Mouse (Mus musculus) MN1 (cell line): ENCODE results near the gene Aars.
"Not testable (repeated sequence)": the region's sequence is repeated elsewhere in the genome, so short reads cannot be mapped to it uniquely, and the experiment has no call there.

Experiments used
- DNase-seq: peaks from one replicate; pipeline ENCODE4 v3.0.0-alpha.2; 2016; ENCODE audit warnings: low spot score

The Aars gene

DNA sequence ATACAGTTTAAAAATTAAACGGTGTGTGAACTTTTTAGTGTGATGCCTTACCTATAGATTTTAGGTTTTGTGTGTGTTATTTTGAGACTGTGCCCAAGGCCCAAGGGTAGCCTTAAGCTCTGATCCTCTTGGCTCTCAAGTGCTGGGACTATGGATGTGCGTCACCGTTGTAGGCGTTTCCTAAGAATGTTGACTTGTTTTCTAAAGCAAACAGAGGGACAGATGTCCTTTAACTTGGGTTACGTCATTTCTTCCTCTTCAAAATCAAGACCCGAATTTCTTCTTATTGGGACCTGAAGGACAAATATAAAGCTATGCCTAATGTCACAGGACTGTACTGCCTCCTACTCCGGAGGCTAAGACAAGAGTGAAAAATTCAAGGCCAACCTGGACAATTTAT is at the start of gene Aars:
Gene Aars (plus strand): TSS at position 229 of the 400 bp plus-strand sequence.
- DNase-seq, result peak; percentile 86

- no peak for DNase-seq
Observed at GRCm38 (mm10) chr8:110987805-110988744, 44.9 kb upstream of the Aars start.

GRCm38 (mm10) chr8:110990017-110990416 is 42.9 kb upstream of the Aars start:
- no peak for DNase-seq

- DNase-seq, result peak; percentile 39
Observed at GRCm38 (mm10) chr8:110996641-110997430, 36.1 kb upstream of the Aars start.

DNA sequence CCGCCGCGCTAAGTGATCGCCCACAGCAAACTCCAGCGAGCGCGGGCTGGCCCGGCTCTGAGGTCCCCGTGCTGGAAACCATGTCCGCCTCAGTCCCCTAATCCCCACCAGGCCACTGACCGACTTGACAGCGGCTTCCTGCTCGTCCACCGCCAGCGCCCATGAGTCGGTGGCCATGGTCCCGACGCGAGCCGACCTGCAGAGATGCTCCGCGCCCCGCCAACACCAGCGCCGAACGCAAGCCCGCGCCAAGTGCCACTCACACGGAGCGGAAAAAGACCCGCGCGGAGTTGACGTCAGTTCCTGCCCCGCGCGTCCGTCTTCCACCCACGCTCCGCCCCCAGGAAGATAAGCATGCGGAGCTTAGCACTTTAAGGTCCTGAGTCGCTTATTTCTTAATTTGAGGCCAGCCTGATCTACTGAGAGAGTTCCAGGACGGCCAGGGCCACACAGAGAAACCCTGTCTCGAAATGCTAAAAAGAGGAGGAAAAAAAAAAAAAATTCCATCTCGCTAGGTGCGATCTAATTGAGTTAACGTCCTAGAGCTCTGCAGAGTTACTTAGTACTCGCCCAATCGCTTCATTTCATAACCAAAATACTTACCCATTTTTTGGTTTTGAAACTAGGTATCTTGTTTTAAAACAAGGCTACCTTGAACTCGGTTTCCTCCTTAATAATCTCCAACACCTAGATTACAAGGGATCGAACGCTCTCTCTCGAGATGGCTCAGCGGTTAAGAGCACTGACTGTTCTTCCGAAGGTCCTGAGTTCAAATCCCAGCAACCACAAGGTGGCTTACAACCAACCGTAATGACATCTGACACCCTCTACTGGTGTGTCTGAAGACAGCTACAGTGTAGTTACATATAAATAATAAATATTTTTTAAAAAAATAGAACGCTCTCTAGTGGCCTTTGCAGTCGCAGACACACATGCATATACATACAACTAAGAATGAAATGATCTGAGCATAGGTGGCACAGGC is 35.1 kb upstream of the Aars start, which contains the start of gene Ddx19a:
Gene Ddx19a (minus strand): TSS at position 254 of the 985 bp plus-strand sequence.
- DNase-seq, result peak; percentile 96

DNA sequence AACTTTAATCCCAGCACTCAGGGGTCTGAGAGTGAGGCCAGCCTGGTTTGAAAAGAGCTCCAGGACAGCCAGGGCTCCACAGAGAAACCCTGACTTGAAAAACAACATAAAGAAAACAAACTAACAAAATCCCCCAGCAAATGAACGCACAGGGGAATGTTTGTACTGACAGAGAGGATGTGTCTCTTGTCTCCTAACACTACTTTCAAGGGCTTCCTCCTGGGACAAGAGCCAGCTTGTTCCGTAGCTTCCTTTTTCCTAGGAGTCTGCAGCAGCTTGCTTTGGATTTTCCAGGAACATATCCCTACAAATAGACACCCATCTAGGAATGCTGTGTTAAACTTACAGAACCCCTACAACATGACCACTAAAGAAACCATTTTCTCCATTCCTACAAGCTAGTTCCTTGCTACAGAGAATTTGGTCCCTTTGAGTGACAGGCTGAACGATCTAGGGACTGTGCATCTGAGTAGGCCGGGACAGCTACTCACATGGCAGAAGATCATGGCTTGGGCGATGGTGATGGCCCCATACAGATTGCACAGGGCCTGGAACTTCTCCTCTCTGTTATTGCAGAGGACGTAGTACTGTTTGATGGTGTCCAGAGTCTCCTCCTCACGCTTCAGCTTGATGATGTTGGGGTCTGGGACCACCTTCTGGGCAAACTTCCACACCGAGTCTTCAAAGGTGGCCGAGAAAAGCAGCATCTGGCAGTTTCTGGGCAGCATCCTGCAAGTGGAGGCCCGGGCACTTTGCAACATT is 22.5 kb upstream of the Aars start:
- not testable (repeated sequence) for DNase-seq

DNA sequence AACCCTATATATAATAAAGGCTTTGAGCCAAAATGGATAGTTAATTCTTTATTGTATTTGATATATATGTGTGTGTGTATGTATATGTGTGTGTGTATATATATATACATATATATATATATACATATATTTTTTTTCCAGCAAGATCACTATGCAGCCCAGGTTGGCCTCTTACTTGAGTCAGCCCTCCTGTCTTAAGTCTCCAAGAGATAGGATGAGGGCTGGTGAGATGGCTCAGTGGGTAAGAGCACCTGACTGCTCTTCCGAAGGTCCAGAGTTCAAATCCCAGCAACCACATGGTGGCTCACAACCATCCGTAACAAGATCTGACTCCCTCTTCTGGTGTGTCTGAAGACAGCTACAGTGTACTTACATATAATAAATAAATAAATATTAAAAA is 6.3 kb upstream of the Aars start:
- not testable (repeated sequence) for DNase-seq

GRCm38 (mm10) chr8:111027391-111027937 is 5.5 kb upstream of the Aars start:
- peak; percentile 21 for DNase-seq

GRCm38 (mm10) chr8:111029589-111029988 is 3.4 kb upstream of the Aars start:
- no peak for DNase-seq

- no peak for DNase-seq
Observed at GRCm38 (mm10) chr8:111030045-111030444, 2.9 kb upstream of the Aars start.

DNA sequence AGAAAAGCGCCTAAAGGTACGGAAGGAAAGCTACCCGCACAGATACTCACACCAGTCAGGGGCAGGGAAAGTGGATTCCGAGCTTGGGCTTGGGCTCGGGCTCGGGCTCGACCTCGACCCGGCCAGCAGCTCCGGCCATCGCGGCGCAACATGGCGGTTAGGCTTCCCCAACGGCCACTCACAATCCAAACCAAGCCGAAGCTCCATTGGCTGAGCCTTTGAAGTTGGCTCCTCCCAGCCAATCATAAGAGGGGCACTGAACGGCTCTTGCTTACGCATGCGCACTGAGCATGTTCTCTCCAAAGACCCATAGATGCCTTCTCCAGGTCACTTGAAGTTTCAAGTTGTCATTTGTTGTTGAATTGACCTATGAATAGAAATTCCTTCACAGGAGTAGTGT is 1.4 kb upstream of the Aars start, which contains the start of gene Ddx19b:
Gene Ddx19b (minus strand): TSS at position 180 of the 400 bp plus-strand sequence.
- no peak for DNase-seq

DNA sequence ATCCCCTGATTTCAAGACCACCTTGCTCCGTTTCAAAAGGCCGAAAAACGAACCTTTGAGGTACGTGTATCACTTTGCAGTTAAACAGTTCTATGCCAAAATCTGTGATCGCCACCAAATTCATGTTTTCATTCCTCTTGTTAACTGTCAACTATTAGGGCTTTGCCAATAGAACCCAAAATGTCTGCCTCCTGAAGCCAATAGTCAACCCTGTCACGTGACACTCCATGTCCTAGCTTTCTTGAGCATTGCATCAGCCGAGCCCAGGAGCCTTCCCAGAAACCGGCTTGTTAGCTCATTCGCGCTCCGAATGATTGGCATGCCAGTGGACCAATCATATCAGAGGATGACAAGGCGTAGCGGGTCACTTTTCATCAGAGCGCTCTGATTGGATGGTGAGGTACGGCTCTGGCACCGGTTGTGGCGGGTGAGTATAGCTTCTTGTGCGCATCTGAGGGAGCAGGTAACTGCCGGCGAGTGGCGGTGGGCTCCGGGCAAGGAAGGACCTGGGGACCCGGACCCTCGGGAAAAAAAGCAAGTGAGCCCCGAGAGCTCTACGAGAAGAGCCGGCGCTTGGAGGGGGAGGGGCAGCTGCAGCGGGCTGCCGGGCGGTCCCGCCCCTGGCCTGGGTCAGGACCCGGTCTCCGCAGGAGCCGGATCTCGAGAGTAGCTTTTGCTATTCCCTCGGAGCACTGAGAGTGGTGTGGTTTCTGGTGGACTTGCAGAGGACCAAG is 705 bp downstream of the Aars start:
- peak; percentile 100 for DNase-seq

DNA sequence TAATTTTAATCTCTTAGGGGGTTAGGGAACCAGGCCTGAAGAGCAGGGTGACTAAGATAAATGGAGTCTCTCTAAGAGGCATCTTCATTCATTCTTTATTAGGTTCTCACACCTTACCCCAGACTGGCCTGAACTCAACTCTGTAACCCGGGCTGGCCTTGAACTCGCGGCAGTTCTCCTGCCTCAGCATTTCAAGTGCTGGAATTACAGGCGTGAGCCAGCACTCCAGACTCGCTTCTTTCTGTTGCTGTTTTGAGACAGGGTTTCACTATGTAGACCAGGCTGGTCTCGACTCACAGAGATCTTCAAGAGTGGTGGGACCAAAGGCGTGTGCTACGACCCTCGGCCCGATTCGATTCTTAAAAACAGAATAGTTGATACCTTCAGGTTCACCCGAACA is 1.3 kb downstream of the Aars start:
- DNase-seq, result peak; percentile 68

DNA sequence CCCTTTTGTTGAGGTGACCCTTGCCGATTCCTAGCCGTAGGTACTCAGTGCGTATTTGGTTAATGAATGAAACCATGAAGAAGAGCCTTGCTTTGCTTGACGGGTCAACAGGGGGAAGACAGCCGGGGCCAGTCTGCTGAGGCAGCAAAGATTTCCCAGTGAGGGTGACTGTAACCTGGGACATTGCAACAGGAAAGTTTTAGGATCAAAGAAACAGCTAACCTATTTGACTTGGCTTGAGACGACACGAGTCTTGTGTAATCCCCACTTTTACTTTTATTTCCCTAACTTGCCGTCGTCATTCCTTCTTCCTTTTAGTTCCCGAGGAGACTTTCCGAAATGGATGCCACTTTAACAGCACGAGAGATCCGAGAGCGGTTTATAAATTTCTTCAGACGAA is 3.6 kb downstream of the Aars start:
- DNase-seq, result peak; percentile 20

- no peak for DNase-seq
Observed at GRCm38 (mm10) chr8:111042546-111042945, 9.6 kb downstream of the Aars start.

DNA sequence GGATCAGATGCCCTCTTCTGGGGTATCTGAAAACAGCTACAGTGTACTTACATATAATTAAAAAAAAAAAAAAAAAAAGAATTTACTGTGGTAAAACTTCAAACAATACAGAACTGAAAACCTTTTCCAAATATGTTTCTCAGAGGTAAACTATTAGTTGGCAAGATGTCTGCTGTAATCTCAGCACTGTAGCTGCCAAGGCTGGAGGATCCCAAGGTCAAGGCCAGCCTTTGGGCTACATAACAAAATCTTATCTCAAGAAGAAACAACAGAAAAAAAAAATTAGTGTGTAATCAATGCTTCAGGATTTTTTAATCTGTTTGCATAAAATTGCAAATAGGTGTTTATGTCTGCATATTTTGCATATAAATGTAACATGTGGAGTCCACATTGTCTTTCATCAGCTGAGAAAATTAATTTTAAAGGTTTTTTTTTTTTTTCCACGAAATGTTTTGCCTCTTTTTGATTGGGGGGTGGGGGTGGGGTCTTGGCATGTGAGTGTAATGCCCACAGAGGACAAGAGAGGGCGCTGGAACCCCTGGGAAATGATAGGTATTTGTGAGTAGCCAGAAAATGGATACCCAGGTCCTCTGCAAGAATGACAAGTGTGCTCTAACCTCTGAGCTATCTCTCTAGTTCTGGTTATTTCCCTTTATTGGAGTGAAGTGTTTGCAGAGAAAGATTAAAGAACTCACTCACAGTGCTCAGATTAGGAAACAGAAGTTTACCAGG is 11.2 kb downstream of the Aars start:
- DNase-seq, result peak; percentile 34

DNA sequence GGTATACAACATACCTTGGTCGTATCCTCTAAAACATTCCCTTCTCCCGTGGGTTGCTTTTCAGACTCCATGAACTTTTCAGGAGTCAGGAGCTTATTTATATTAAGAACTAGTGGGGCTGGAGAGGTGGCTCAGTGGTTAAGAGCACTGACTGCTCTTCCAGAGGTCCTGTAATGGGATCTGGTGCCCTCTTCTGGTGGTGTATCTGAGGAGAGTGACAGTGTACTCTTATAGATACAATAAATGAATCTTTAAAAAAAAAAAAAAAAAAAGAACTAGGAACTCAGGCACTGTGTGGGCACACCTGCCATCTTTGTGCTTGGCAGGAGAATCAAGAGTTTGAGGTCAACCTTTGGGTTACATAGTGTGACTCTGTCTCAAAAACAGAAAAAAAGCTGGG is 15.8 kb downstream of the Aars start:
- no peak for DNase-seq

DNA sequence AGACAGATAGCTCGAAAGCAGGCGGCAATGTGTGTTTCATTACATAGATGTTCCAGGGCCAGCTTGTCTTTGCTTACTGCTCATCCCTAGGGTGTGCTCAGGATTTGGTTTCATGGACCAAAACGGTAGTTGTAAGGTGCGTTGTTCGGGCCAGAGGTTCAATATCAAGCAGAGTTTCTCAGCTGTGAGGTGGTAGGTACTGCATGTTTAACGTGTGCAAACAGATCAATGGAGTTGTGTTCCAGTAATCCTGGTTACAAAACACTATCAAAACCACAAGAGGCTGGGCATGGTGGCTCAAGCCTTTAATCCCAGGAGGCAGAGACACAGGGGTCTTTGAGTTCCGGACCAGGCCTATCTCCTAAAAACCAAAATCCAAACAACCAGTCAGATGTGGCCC is 16.2 kb downstream of the Aars start:
- DNase-seq, result peak; percentile 22
